9 mouse cellular contexts compared by ENCODE assay signal in genomic region chr7:19456628-19457027, GRCm38 (mm10). TPM values are rescaled to one million over a fixed set of nuclear protein-coding genes. Genes with fewer than 3 reads are reported as not detected.
DNase-seq lines count a peak whose midpoint lies in the region; ATAC-seq lines count a peak whose summit lies in the region.
"Had no signal": no experiment of that assay in that cellular context is flagged by ENCODE, and none has a peak within 500 bp of the region (broad histone marks: within the 10 kb centered on the region; RNA-seq: fewer than 3 reads in every experiment).

No protein-coding gene starts in this region.

- no peak overlapping the region for H3K27ac ChIP-seq in forebrain, embryonic 10.5 days
- H3K27ac ChIP-seq in forebrain, embryonic 11.5 days (ENCODE audit: low read depth, low read length), result no peak overlapping the region
- no peak overlapping the region for H3K27ac ChIP-seq in liver, embryonic 11.5 days (ENCODE audit: low read depth, low read length)
- no peak overlapping the region for H3K27ac ChIP-seq in forebrain, embryonic 15.5 days (replicated peaks)
- no peak overlapping the region for H3K27ac ChIP-seq in midbrain, embryonic 14.5 days (replicated peaks; ENCODE audit: low read depth, low read length)

- peak overlapping the region; percentile 94; the same call in 1 of the 2 replicates for H3K4me3 ChIP-seq in forebrain, embryonic 10.5 days
- H3K4me3 ChIP-seq in forebrain, embryonic 11.5 days (ENCODE audit: low read depth, low read length), result no peak overlapping the region
- no peak overlapping the region; the same call in 1 of the 2 replicates for H3K4me3 ChIP-seq in liver, embryonic 11.5 days (ENCODE audit: low read depth, low read length)
- peak overlapping the region; percentile 81 for H3K4me3 ChIP-seq in forebrain, embryonic 15.5 days
- peak overlapping the region; percentile 90; the same call in 1 of the 2 replicates for H3K4me3 ChIP-seq in midbrain, embryonic 14.5 days (replicated peaks; ENCODE audit: low read depth, low read length)

- DNase-seq in forebrain, embryonic 10.5 days (ENCODE audit: extremely low spot score, low spot score), result no peak
- no peak for DNase-seq in forebrain, embryonic 11.5 days (ENCODE audit: low spot score)
- no peak for DNase-seq in liver, embryonic 11.5 days (ENCODE audit: low spot score)
- no peak for DNase-seq in liver
- no peak for DNase-seq in midbrain, embryonic 14.5 days
- DNase-seq in spleen, postnatal 14 days (ENCODE audit: low spot score in 2 of 2), result no peak
- DNase-seq: adrenal gland, postnatal 25 days had no signal

- H3K4me1 ChIP-seq in forebrain, embryonic 10.5 days, result peaks cover 36% of the 10 kb centered on the region
- no peaks in the 10 kb centered on the region; the same call in 1 of the 2 replicates for H3K4me1 ChIP-seq in forebrain, embryonic 11.5 days (replicated peaks; ENCODE audit: control insufficient read depth, insufficient read depth, low read length)
- H3K4me1 ChIP-seq in liver, embryonic 11.5 days (replicated peaks; ENCODE audit: control insufficient read depth, insufficient read depth, low read length), result peaks cover 19% of the 10 kb centered on the region
- H3K4me1 ChIP-seq in forebrain, embryonic 15.5 days, result peaks cover 26% of the 10 kb centered on the region
- peaks cover 11% of the 10 kb centered on the region for H3K4me1 ChIP-seq in midbrain, embryonic 14.5 days (ENCODE audit: control insufficient read depth, insufficient read depth, low read length)

- H3K36me3 ChIP-seq in forebrain, embryonic 10.5 days (replicated peaks), result peaks cover 39% of the 10 kb centered on the region
- no peaks in the 10 kb centered on the region; the same call in 1 of the 2 replicates for H3K36me3 ChIP-seq in forebrain, embryonic 11.5 days (ENCODE audit: control insufficient read depth, insufficient read depth, low read length)
- H3K36me3 ChIP-seq in liver, embryonic 11.5 days (ENCODE audit: control insufficient read depth, insufficient read depth, low read length), result peaks cover 8% of the 10 kb centered on the region
- H3K36me3 ChIP-seq in forebrain, embryonic 15.5 days, result peaks cover 7% of the 10 kb centered on the region; the same call in 1 of the 2 replicates
- H3K36me3 ChIP-seq in midbrain, embryonic 14.5 days (ENCODE audit: control insufficient read depth, insufficient read depth, low read length), result peaks cover 15% of the 10 kb centered on the region

- no peak overlapping the region for H3K4me2 ChIP-seq in forebrain, embryonic 11.5 days (ENCODE audit: low read depth, low read length, severe bottlenecking)
- H3K4me2 ChIP-seq in liver, embryonic 11.5 days, result peak overlapping the region; percentile 95
- H3K4me2 ChIP-seq in forebrain, embryonic 15.5 days (replicated peaks), result peak overlapping the region; percentile 95; the same call in 1 of the 2 replicates
- peak overlapping the region; percentile 95 for H3K4me2 ChIP-seq in midbrain, embryonic 14.5 days (ENCODE audit: low read length)

- H3K27me3 ChIP-seq in forebrain, embryonic 10.5 days (ENCODE audit: poor library complexity, severe bottlenecking), result peaks cover 9% of the 10 kb centered on the region; the same call in 1 of the 2 replicates
- H3K27me3 ChIP-seq in forebrain, embryonic 11.5 days (ENCODE audit: control insufficient read depth, insufficient read depth, low read length), result no peaks in the 10 kb centered on the region
- H3K27me3 ChIP-seq in liver, embryonic 11.5 days (replicated peaks; ENCODE audit: control insufficient read depth, insufficient read depth, low read length), result no peaks in the 10 kb centered on the region
- H3K27me3 ChIP-seq in forebrain, embryonic 15.5 days, result no peaks in the 10 kb centered on the region
- H3K27me3 ChIP-seq in midbrain, embryonic 14.5 days (ENCODE audit: control insufficient read depth, insufficient read depth, low read length), result no peaks in the 10 kb centered on the region

- no peak overlapping the region for H3K9ac ChIP-seq in forebrain, embryonic 11.5 days (ENCODE audit: low read length)
- H3K9ac ChIP-seq in liver, embryonic 11.5 days (ENCODE audit: low read depth, low read length), result no peak overlapping the region
- H3K9ac ChIP-seq in forebrain, embryonic 15.5 days (replicated peaks), result no peak overlapping the region; the same call in 1 of the 2 replicates
- no peak overlapping the region for H3K9ac ChIP-seq in midbrain, embryonic 14.5 days (replicated peaks; ENCODE audit: low read length)

- peaks cover 5% of the 10 kb centered on the region for H3K9me3 ChIP-seq in forebrain, embryonic 10.5 days
- no peaks in the 10 kb centered on the region for H3K9me3 ChIP-seq in forebrain, embryonic 11.5 days (ENCODE audit: control insufficient read depth, low read length)
- no peaks in the 10 kb centered on the region for H3K9me3 ChIP-seq in liver, embryonic 11.5 days (ENCODE audit: control insufficient read depth, low read length)
- no peaks in the 10 kb centered on the region for H3K9me3 ChIP-seq in forebrain, embryonic 15.5 days
- H3K9me3 ChIP-seq in midbrain, embryonic 14.5 days (ENCODE audit: control insufficient read depth, low read length), result no peaks in the 10 kb centered on the region

- 92% methylated on average over 7 of the region's 7 CpGs for WGBS in forebrain, embryonic 10.5 days
- 93% methylated on average over 7 of the region's 7 CpGs for WGBS in forebrain, embryonic 11.5 days
- 90% methylated on average over 7 of the region's 7 CpGs for WGBS in liver, embryonic 11.5 days
- 92% methylated on average over 7 of the region's 7 CpGs for WGBS in forebrain, embryonic 15.5 days
- WGBS in midbrain, embryonic 14.5 days, result 96% methylated on average over 7 of the region's 7 CpGs

- ATAC-seq in forebrain, embryonic 11.5 days (replicated peaks; ENCODE audit: low FRiP score), result no peak
- ATAC-seq in liver, embryonic 11.5 days (replicated peaks; ENCODE audit: low FRiP score), result no peak
- ATAC-seq in forebrain, embryonic 15.5 days (replicated peaks), result no peak
- no peak for ATAC-seq in midbrain, embryonic 14.5 days (ENCODE audit: low FRiP score, low TSS enrichment)
- ATAC-seq in megakaryocyte progenitor cell, adult 5-6 weeks (replicated peaks; ENCODE audit: poor library complexity), result no peak

RNA-seq across cellular contexts. Expression of gene Mark4, which starts 2.0 kb away (rescaled TPM):
- polyA plus RNA-seq in forebrain, embryonic 10.5 days (2016; fragmentation: Nextera tagmentation; extraction: Ambion mirVana), result 5.7 and 6.5 TPM in 2 replicates
- 11.0 and 13.2 TPM in 2 replicates for polyA plus RNA-seq in forebrain, embryonic 11.5 days (2014; fragmentation: Nextera tagmentation; extraction: Ambion mirVana)
- polyA plus RNA-seq in liver, embryonic 11.5 days (2014; fragmentation: Nextera tagmentation; extraction: Ambion mirVana), result 6.7 and 7.7 TPM in 2 replicates
- 18.3 and 18.8 TPM in 2 replicates for polyA plus RNA-seq in forebrain, embryonic 15.5 days (2015; fragmentation: Nextera tagmentation; extraction: Ambion mirVana)
- 18.8 and 20.3 TPM in 2 replicates for polyA plus RNA-seq in midbrain, embryonic 14.5 days (2014; fragmentation: Nextera tagmentation; extraction: Ambion mirVana)
- 10.3 and 11.0 TPM in 2 replicates for total RNA-seq in megakaryocyte progenitor cell, adult 5-6 weeks (2015)
- total RNA-seq in megakaryocyte progenitor cell, adult 5-6 weeks (2017), result 4.8 and 6.9 TPM in 2 replicates

RNA-seq across cellular contexts. Expression of gene Exoc3l2, which starts 6.5 kb away (rescaled TPM):
- 0.82 and 0.99 TPM in 2 replicates for polyA plus RNA-seq in forebrain, embryonic 10.5 days (2016; fragmentation: Nextera tagmentation; extraction: Ambion mirVana)
- polyA plus RNA-seq in forebrain, embryonic 11.5 days (2014; fragmentation: Nextera tagmentation; extraction: Ambion mirVana), result 1.2 and 1.4 TPM in 2 replicates
- polyA plus RNA-seq in liver, embryonic 11.5 days (2014; fragmentation: Nextera tagmentation; extraction: Ambion mirVana), result 4.3 and 5.6 TPM in 2 replicates
- polyA plus RNA-seq in forebrain, embryonic 15.5 days (2015; fragmentation: Nextera tagmentation; extraction: Ambion mirVana), result 0.17 and 0.29 TPM in 2 replicates
- polyA plus RNA-seq in midbrain, embryonic 14.5 days (2014; fragmentation: Nextera tagmentation; extraction: Ambion mirVana), result 0.12 and 0.29 TPM in 2 replicates
- total RNA-seq in megakaryocyte progenitor cell, adult 5-6 weeks (2015), result 0.54 and 0.57 TPM in 2 replicates
- 0.62 and 1.3 TPM in 2 replicates for total RNA-seq in megakaryocyte progenitor cell, adult 5-6 weeks (2017)

RNA-seq across cellular contexts. Expression of gene Bloc1s3, which starts 51.5 kb away (rescaled TPM):
- polyA plus RNA-seq in forebrain, embryonic 10.5 days (2016; fragmentation: Nextera tagmentation; extraction: Ambion mirVana), result 2.1 and 2.3 TPM in 2 replicates
- 2.9 and 4.5 TPM in 2 replicates for polyA plus RNA-seq in forebrain, embryonic 11.5 days (2014; fragmentation: Nextera tagmentation; extraction: Ambion mirVana)
- polyA plus RNA-seq in liver, embryonic 11.5 days (2014; fragmentation: Nextera tagmentation; extraction: Ambion mirVana), result 2.0 and 2.1 TPM in 2 replicates
- polyA plus RNA-seq in forebrain, embryonic 15.5 days (2015; fragmentation: Nextera tagmentation; extraction: Ambion mirVana), result 4.9 and 5.4 TPM in 2 replicates
- polyA plus RNA-seq in midbrain, embryonic 14.5 days (2014; fragmentation: Nextera tagmentation; extraction: Ambion mirVana), result 2.5 and 6.1 TPM in 2 replicates
- total RNA-seq in megakaryocyte progenitor cell, adult 5-6 weeks (2015), result 2.9 and 3.3 TPM in 2 replicates
- total RNA-seq in megakaryocyte progenitor cell, adult 5-6 weeks (2017), result 1.3 and 1.5 TPM in 2 replicates

RNA-seq across cellular contexts. Expression of gene Trappc6a, which starts 51.6 kb away (rescaled TPM):
- polyA plus RNA-seq in forebrain, embryonic 10.5 days (2016; fragmentation: Nextera tagmentation; extraction: Ambion mirVana), result 53.8 and 60.9 TPM in 2 replicates
- polyA plus RNA-seq in forebrain, embryonic 11.5 days (2014; fragmentation: Nextera tagmentation; extraction: Ambion mirVana), result 43.7 and 54.1 TPM in 2 replicates
- polyA plus RNA-seq in liver, embryonic 11.5 days (2014; fragmentation: Nextera tagmentation; extraction: Ambion mirVana), result 97.4 and 108 TPM in 2 replicates
- 35.3 and 43.0 TPM in 2 replicates for polyA plus RNA-seq in forebrain, embryonic 15.5 days (2015; fragmentation: Nextera tagmentation; extraction: Ambion mirVana)
- polyA plus RNA-seq in midbrain, embryonic 14.5 days (2014; fragmentation: Nextera tagmentation; extraction: Ambion mirVana), result 30.1 and 36.6 TPM in 2 replicates
- total RNA-seq in megakaryocyte progenitor cell, adult 5-6 weeks (2015), result 55.2 and 58.3 TPM in 2 replicates
- 26.1 and 39.5 TPM in 2 replicates for total RNA-seq in megakaryocyte progenitor cell, adult 5-6 weeks (2017)

RNA-seq across cellular contexts. Expression of gene Ckm, which starts 52.1 kb away (rescaled TPM):
- not detected in 2 replicates for polyA plus RNA-seq in forebrain, embryonic 10.5 days (2016; fragmentation: Nextera tagmentation; extraction: Ambion mirVana)
- not detected in 2 replicates for polyA plus RNA-seq in forebrain, embryonic 11.5 days (2014; fragmentation: Nextera tagmentation; extraction: Ambion mirVana)
- 0.34 and 0.40 TPM in 2 replicates for polyA plus RNA-seq in liver, embryonic 11.5 days (2014; fragmentation: Nextera tagmentation; extraction: Ambion mirVana)
- polyA plus RNA-seq in forebrain, embryonic 15.5 days (2015; fragmentation: Nextera tagmentation; extraction: Ambion mirVana), result 0.19 and 0.31 TPM in 2 replicates
- 0.35 TPM in 1 of 2 replicates, not detected in the other for polyA plus RNA-seq in midbrain, embryonic 14.5 days (2014; fragmentation: Nextera tagmentation; extraction: Ambion mirVana)
- total RNA-seq in megakaryocyte progenitor cell, adult 5-6 weeks (2015), result 0.71 and 0.94 TPM in 2 replicates
- 1.4 and 2.0 TPM in 2 replicates for total RNA-seq in megakaryocyte progenitor cell, adult 5-6 weeks (2017)
- total RNA-seq: adrenal gland, postnatal 25 days had no signal

Comparison
In these comparisons a context has a peak if more than half of its experiments do, and no peak if none do; other contexts are left out.
1. H3K4me3 ChIP-seq: peak in forebrain, embryonic 10.5 days (single experiment), forebrain, embryonic 15.5 days (single experiment) and midbrain, embryonic 14.5 days (single experiment); none in forebrain, embryonic 11.5 days (single experiment) and liver, embryonic 11.5 days (single experiment).